Mouse (Mus musculus): ENCODE results near the gene A730015C16Rik.

Gene A730015C16Rik

GRCm38 (mm10) chr4:108848505-108848848 lies at the start of gene A730015C16Rik:
A730015C16Rik (minus strand) TSS chr4:108848619.
- ChIA-PET POLR2A (interaction anchor here in 3 of 4 experiments (0.7 to 9.1 kb wide), 23 partner anchors 8 to 353 kb away, joined by 3 to 199 read pairs (median 4); partner anchors contain the start of genes Btf3l4 (in 3 of the 3) and Txndc12 (in 3 of the 3)), CTCF (no interaction called here)

GRCm38 (mm10) chr4:108890876-108891275 lies 42.5 kb upstream of the A730015C16Rik start:
- POLR2A ChIA-PET: interaction anchor here in 2 of 4 experiments (0.9 to 1.1 kb wide), 2 partner anchors 11 to 16 kb away, joined by 3 read pairs; no protein-coding TSS in a partner anchor
- CTCF ChIA-PET: interaction anchor here in 1 of 4 experiments (0.6 kb wide), 1 partner anchor 147 kb away, joined by 3 read pairs; no protein-coding TSS in a partner anchor

- CTCF ChIA-PET: interaction anchor here in 1 of 4 experiments (0.9 kb wide), 1 partner anchor 18 kb away, joined by 3 read pairs; no protein-coding TSS in a partner anchor
- POLR2A ChIA-PET: interaction anchor here in 2 of 4 experiments (0.6 to 1.2 kb wide), 7 partner anchors 13 to 546 kb away, joined by 3 to 5 read pairs (median 3); partner anchors contain the start of gene Btf3l4 (in 1 of the 2)
Observed at GRCm38 (mm10) chr4:108887456-108887855, 39.0 kb upstream of the A730015C16Rik start.

GRCm38 (mm10) chr4:108883815-108884214 lies 35.4 kb upstream of the A730015C16Rik start:
- POLR2A ChIA-PET: interaction anchor here in 2 of 4 experiments (0.6 to 1.2 kb wide), 6 partner anchors 14 to 109 kb away, joined by 3 to 5 read pairs (median 3); no protein-coding TSS in a partner anchor
- CTCF ChIA-PET: no interaction called here

GRCm38 (mm10) chr4:108878963-108879822 lies 30.8 kb upstream of the A730015C16Rik start, which contains the start of gene Rab3b:
Rab3b (plus strand) TSS chr4:108879063.
- CTCF ChIA-PET: interaction anchor here in 2 of 4 experiments (0.7 to 2.3 kb wide), 3 partner anchors 9 to 49 kb away, joined by 3 to 10 read pairs (median 5); no protein-coding TSS in a partner anchor
- POLR2A ChIA-PET: interaction anchor here (0.9 to 2.4 kb wide), 18 partner anchors 9 to 194 kb away, joined by 3 to 10 read pairs (median 4); partner anchors contain the start of genes Btf3l4 (in 2 of the 4), Nrd1 (in 2 of the 4), A730015C16Rik (in 1 of the 4) and Kti12 (in 1 of the 4)

- CTCF ChIA-PET: interaction anchor here in 1 of 4 experiments (0.6 to 2.3 kb wide), 2 partner anchors 8 to 12 kb away, joined by 3 to 10 read pairs; no protein-coding TSS in a partner anchor
Observed at GRCm38 (mm10) chr4:108877901-108878300, 29.5 kb upstream of the A730015C16Rik start.

GRCm38 (mm10) chr4:108873746-108874145 lies 25.3 kb upstream of the A730015C16Rik start:
- ChIA-PET POLR2A (interaction anchor here in 1 of 4 experiments (0.9 kb wide), 1 partner anchor 39 kb away, joined by 3 read pairs; the partner anchor contains the start of gene Txndc12), CTCF (no interaction called here)

More at GRCm38 (mm10) chr4:108877901-108878300, 29.5 kb upstream of the A730015C16Rik start:
- POLR2A ChIA-PET: interaction anchor here in 3 of 4 experiments (0.7 to 2.4 kb wide), 6 partner anchors 22 to 340 kb away, joined by 3 to 10 read pairs (median 5); partner anchors contain the start of gene Btf3l4 (in 1 of the 3)

- ChIA-PET POLR2A (interaction anchor here in 3 of 4 experiments (0.6 to 2.2 kb wide), 14 partner anchors 9 to 1062 kb away, joined by 3 to 11 read pairs (median 4); no protein-coding TSS in a partner anchor), CTCF (interaction anchor here (0.5 to 2.3 kb wide), 35 partner anchors 9 to 1066 kb away, joined by 3 to 11 read pairs (median 4); partner anchors contain the start of genes Btf3l4 (in 1 of the 4), Kti12 (in 1 of the 4) and Rab3b (in 1 of the 4))
Observed at GRCm38 (mm10) chr4:108869730-108870374, 21.4 kb upstream of the A730015C16Rik start.

- POLR2A ChIA-PET: interaction anchor here in 1 of 4 experiments (0.5 to 0.8 kb wide), 2 partner anchors 18 to 106 kb away, joined by 3 read pairs; partner anchors contain the start of gene A730015C16Rik
- CTCF ChIA-PET: interaction anchor here in 1 of 4 experiments (0.6 kb wide), 1 partner anchor 11 kb away, joined by 4 read pairs; no protein-coding TSS in a partner anchor
Observed at GRCm38 (mm10) chr4:108866806-108867205, 18.4 kb upstream of the A730015C16Rik start.

GRCm38 (mm10) chr4:108847715-108848504 lies 509 bp downstream of the A730015C16Rik start, which contains the start of gene Kti12:
Kti12 (plus strand) TSS chr4:108847785.
- POLR2A ChIA-PET: interaction anchor here (0.7 to 9.1 kb wide), 27 partner anchors 9 to 354 kb away, joined by 3 to 199 read pairs (median 4); partner anchors contain the start of genes Btf3l4 (in 4 of the 4), Txndc12 (in 4 of the 4), Cc2d1b (in 1 of the 4) and Orc1 (in 1 of the 4)
- CTCF ChIA-PET: interaction anchor here in 2 of 4 experiments (0.6 to 1.5 kb wide), 3 partner anchors 22 to 430 kb away, joined by 3 to 4 read pairs (median 3); no protein-coding TSS in a partner anchor

GRCm38 (mm10) chr4:108845824-108846569 lies 2.4 kb downstream of the A730015C16Rik start:
- CTCF ChIA-PET: no interaction called here
- POLR2A ChIA-PET: interaction anchor here in 2 of 4 experiments (0.7 to 9.1 kb wide), 6 partner anchors 9 to 586 kb away, joined by 3 to 199 read pairs (median 16); partner anchors contain the start of genes Btf3l4 (in 2 of the 2) and Txndc12 (in 2 of the 2)

- ChIA-PET POLR2A (interaction anchor here (0.5 to 9.1 kb wide), 11 partner anchors 8 to 133 kb away, joined by 3 to 199 read pairs (median 3); partner anchors contain the start of genes Txndc12 (in 4 of the 4) and Btf3l4 (in 3 of the 4)), CTCF (no interaction called here)
Observed at GRCm38 (mm10) chr4:108843336-108843735, 5.1 kb downstream of the A730015C16Rik start.

GRCm38 (mm10) chr4:108841920-108842578 lies 6.4 kb downstream of the A730015C16Rik start:
- POLR2A ChIA-PET: interaction anchor here in 2 of 4 experiments (0.8 to 9.1 kb wide), 5 partner anchors 7 to 191 kb away, joined by 3 to 199 read pairs (median 4); partner anchors contain the start of genes Btf3l4 (in 2 of the 2) and Txndc12 (in 2 of the 2)
- CTCF ChIA-PET: no interaction called here

GRCm38 (mm10) chr4:108838031-108838430 lies 10.4 kb downstream of the A730015C16Rik start:
- ChIA-PET CTCF (interaction anchor here in 2 of 4 experiments (0.6 to 0.8 kb wide), 3 partner anchors 147 to 794 kb away, joined by 3 to 5 read pairs (median 3); no protein-coding TSS in a partner anchor), POLR2A (interaction anchor here (0.6 to 10.4 kb wide), 10 partner anchors 7 to 441 kb away, joined by 3 to 199 read pairs (median 4); partner anchors contain the start of genes Kti12 (in 4 of the 4) and A730015C16Rik (in 3 of the 4))

GRCm38 (mm10) chr4:108835496-108835895 lies 12.9 kb downstream of the A730015C16Rik start:
- POLR2A ChIA-PET: interaction anchor here in 2 of 4 experiments (1.0 to 10.4 kb wide), 10 partner anchors 10 to 367 kb away, joined by 3 to 199 read pairs (median 4); partner anchors contain the start of genes A730015C16Rik (in 2 of the 2), Kti12 (in 2 of the 2) and Nrd1 (in 1 of the 2)
- CTCF ChIA-PET: no interaction called here

All from embryonic stem cell, embryonic (primary cell).